In genomic region chr9:36795556-36795955, GRCm38 (mm10) we compare ENCODE assay signal across 10 mouse cellular contexts. TPM values are rescaled to one million over a fixed set of nuclear protein-coding genes. Genes with fewer than 3 reads are reported as not detected.
A peak's percentile ranks its signal among the peaks of the same experiment; 100 is the strongest.
DNase-seq lines count a peak whose midpoint lies in the region; ATAC-seq lines count a peak whose summit lies in the region.
"Had no signal": no experiment of that assay in that cellular context is flagged by ENCODE, and none has a peak within 500 bp of the region (broad histone marks: within the 10 kb centered on the region; RNA-seq: fewer than 3 reads in every experiment).

No protein-coding gene starts in this region.

- no peaks in the 10 kb centered on the region for H3K9me3 ChIP-seq in forebrain, embryonic 10.5 days
- H3K9me3 ChIP-seq in forebrain, embryonic 11.5 days (ENCODE audit: control insufficient read depth, low read length), result no peaks in the 10 kb centered on the region
- no peaks in the 10 kb centered on the region for H3K9me3 ChIP-seq in megakaryocyte, embryonic 14.5 days
- no peaks in the 10 kb centered on the region for H3K9me3 ChIP-seq in hindbrain, embryonic 15.5 days
- H3K9me3 ChIP-seq in stomach, embryonic 14.5 days (ENCODE audit: control insufficient read depth, low read depth, low read length), result no peaks in the 10 kb centered on the region

- peaks cover 23% of the 10 kb centered on the region for H3K36me3 ChIP-seq in forebrain, embryonic 10.5 days (replicated peaks)
- no peaks in the 10 kb centered on the region for H3K36me3 ChIP-seq in forebrain, embryonic 11.5 days (ENCODE audit: control insufficient read depth, insufficient read depth, low read length)
- peaks cover 26% of the 10 kb centered on the region for H3K36me3 ChIP-seq in megakaryocyte, embryonic 14.5 days (replicated peaks; ENCODE audit: low read length)
- peaks cover 16% of the 10 kb centered on the region for H3K36me3 ChIP-seq in hindbrain, embryonic 15.5 days
- H3K36me3 ChIP-seq in stomach, embryonic 14.5 days (ENCODE audit: control insufficient read depth, insufficient read depth, low read length), result peaks cover 19% of the 10 kb centered on the region

- DNase-seq in forebrain, embryonic 10.5 days (ENCODE audit: extremely low spot score, low spot score), result no peak
- no peak for DNase-seq in forebrain, embryonic 11.5 days (ENCODE audit: low spot score)
- no peak for DNase-seq in testis, postnatal 14 days (ENCODE audit: low spot score)
- no peak for DNase-seq in thymus, postnatal 14 days
- DNase-seq: gastrocnemius, postnatal 14 days; kidney, postnatal 4 days had no signal

- H3K4me2 ChIP-seq in forebrain, embryonic 11.5 days (ENCODE audit: low read depth, low read length, severe bottlenecking), result no peak overlapping the region
- H3K4me2 ChIP-seq in hindbrain, embryonic 15.5 days, result peak overlapping the region; percentile 77
- H3K4me2 ChIP-seq in stomach, embryonic 14.5 days (replicated peaks; ENCODE audit: low read depth, low read length), result peak overlapping the region; percentile 85; the same call in 1 of the 2 replicates

- no peak for ATAC-seq in forebrain, embryonic 11.5 days (replicated peaks; ENCODE audit: low FRiP score)
- no peak for ATAC-seq in megakaryocyte, adult 5-6 weeks (ENCODE audit: poor library complexity, severe bottlenecking)
- no peak for ATAC-seq in hindbrain, embryonic 15.5 days (ENCODE audit: low FRiP score, low read depth)
- ATAC-seq in stomach, embryonic 14.5 days (ENCODE audit: insufficient number of reproducible peaks, insufficient read depth, low FRiP score, low read depth), result no peak

- peak overlapping the region; percentile 98; the same call in 1 of the 2 replicates for H3K4me3 ChIP-seq in forebrain, embryonic 10.5 days
- no peak overlapping the region for H3K4me3 ChIP-seq in forebrain, embryonic 11.5 days (ENCODE audit: low read depth, low read length)
- H3K4me3 ChIP-seq in megakaryocyte, embryonic 14.5 days (replicated peaks), result peak overlapping the region; percentile 97
- H3K4me3 ChIP-seq in hindbrain, embryonic 15.5 days, result 0 out of 2 replicates have a peak overlapping the region, but pooled peaks have one; percentile 2
- H3K4me3 ChIP-seq in stomach, embryonic 14.5 days (ENCODE audit: low read depth, low read length), result no peak overlapping the region; the same call in 1 of the 2 replicates

- no peak overlapping the region for H3K27ac ChIP-seq in forebrain, embryonic 10.5 days
- no peak overlapping the region for H3K27ac ChIP-seq in forebrain, embryonic 11.5 days (ENCODE audit: low read depth, low read length)
- no peak overlapping the region for H3K27ac ChIP-seq in hindbrain, embryonic 15.5 days (replicated peaks)
- H3K27ac ChIP-seq in stomach, embryonic 14.5 days (ENCODE audit: low read length), result no peak overlapping the region

- H3K4me1 ChIP-seq in forebrain, embryonic 10.5 days, result peaks cover 21% of the 10 kb centered on the region
- 0 out of 2 replicates have a peak, but pooled peaks cover 6% of the 10 kb centered on the region for H3K4me1 ChIP-seq in forebrain, embryonic 11.5 days (replicated peaks; ENCODE audit: control insufficient read depth, insufficient read depth, low read length)
- peaks cover 19% of the 10 kb centered on the region; the same call in 1 of the 2 replicates for H3K4me1 ChIP-seq in megakaryocyte, embryonic 14.5 days
- peaks cover 38% of the 10 kb centered on the region for H3K4me1 ChIP-seq in hindbrain, embryonic 15.5 days (replicated peaks)
- peaks cover 12% of the 10 kb centered on the region for H3K4me1 ChIP-seq in stomach, embryonic 14.5 days (ENCODE audit: control insufficient read depth, insufficient read depth, low read length)

- no peaks in the 10 kb centered on the region for H3K27me3 ChIP-seq in forebrain, embryonic 10.5 days (ENCODE audit: poor library complexity, severe bottlenecking)
- no peaks in the 10 kb centered on the region for H3K27me3 ChIP-seq in forebrain, embryonic 11.5 days (ENCODE audit: control insufficient read depth, insufficient read depth, low read length)
- H3K27me3 ChIP-seq in megakaryocyte, embryonic 14.5 days (replicated peaks), result peaks cover 2% of the 10 kb centered on the region
- H3K27me3 ChIP-seq in hindbrain, embryonic 15.5 days, result no peaks in the 10 kb centered on the region
- H3K27me3 ChIP-seq in stomach, embryonic 14.5 days (ENCODE audit: control insufficient read depth, insufficient read depth, low read length), result no peaks in the 10 kb centered on the region

- H3K9ac ChIP-seq in forebrain, embryonic 11.5 days (ENCODE audit: low read length), result no peak overlapping the region
- H3K9ac ChIP-seq in hindbrain, embryonic 15.5 days, result no peak overlapping the region
- H3K9ac ChIP-seq in stomach, embryonic 14.5 days (replicated peaks; ENCODE audit: low read depth, low read length), result no peak overlapping the region

- 95% methylated on average over 1 of the region's 1 CpGs for WGBS in forebrain, embryonic 10.5 days
- WGBS in forebrain, embryonic 11.5 days, result 93% methylated on average over 1 of the region's 1 CpGs
- WGBS in hindbrain, embryonic 15.5 days, result 70% methylated on average over 1 of the region's 1 CpGs
- WGBS in stomach, embryonic 14.5 days, result 83% methylated on average over 1 of the region's 1 CpGs

RNA-seq across cellular contexts. Expression of gene Ei24, which starts 1.6 kb away (rescaled TPM):
- 101 and 106 TPM in 2 replicates for polyA plus RNA-seq in forebrain, embryonic 10.5 days (2016; fragmentation: Nextera tagmentation; extraction: Ambion mirVana)
- 89.8 and 95.9 TPM in 2 replicates for polyA plus RNA-seq in forebrain, embryonic 11.5 days (2014; fragmentation: Nextera tagmentation; extraction: Ambion mirVana)
- polyA plus RNA-seq in megakaryocyte, embryonic 14.5 days (2012; ENCODE audit: insufficient read depth, low replicate concordance), result 17.8 and 23.7 TPM in 2 replicates
- total RNA-seq in megakaryocyte, adult 5-6 weeks (2015), result 35.4 and 37.6 TPM in 2 replicates
- total RNA-seq in megakaryocyte, adult 5-6 weeks (2017), result 31.8 and 32.5 TPM in 2 replicates
- polyA plus RNA-seq in hindbrain, embryonic 15.5 days (2015; fragmentation: Nextera tagmentation; extraction: Ambion mirVana), result 116 and 124 TPM in 2 replicates
- 45.8 and 49.6 TPM in 2 replicates for polyA plus RNA-seq in stomach, embryonic 14.5 days (2014; fragmentation: Nextera tagmentation; extraction: Ambion mirVana)

RNA-seq across cellular contexts. Expression of gene Fez1, which starts 26.1 kb away (rescaled TPM):
- 184 and 186 TPM in 2 replicates for polyA plus RNA-seq in forebrain, embryonic 10.5 days (2016; fragmentation: Nextera tagmentation; extraction: Ambion mirVana)
- polyA plus RNA-seq in forebrain, embryonic 11.5 days (2014; fragmentation: Nextera tagmentation; extraction: Ambion mirVana), result 341 and 350 TPM in 2 replicates
- polyA plus RNA-seq in megakaryocyte, embryonic 14.5 days (2012; ENCODE audit: insufficient read depth, low replicate concordance), result not detected in 2 replicates
- 0.52 TPM in 1 of 2 replicates, not detected in the other for total RNA-seq in megakaryocyte, adult 5-6 weeks (2015)
- total RNA-seq in megakaryocyte, adult 5-6 weeks (2017), result 0.18 TPM in 1 of 2 replicates, not detected in the other
- 533 and 554 TPM in 2 replicates for polyA plus RNA-seq in hindbrain, embryonic 15.5 days (2015; fragmentation: Nextera tagmentation; extraction: Ambion mirVana)
- polyA plus RNA-seq in stomach, embryonic 14.5 days (2014; fragmentation: Nextera tagmentation; extraction: Ambion mirVana), result 24.0 and 25.5 TPM in 2 replicates

RNA-seq across cellular contexts. Expression of gene Stt3a, which starts 28.1 kb away (rescaled TPM):
- polyA plus RNA-seq in forebrain, embryonic 10.5 days (2016; fragmentation: Nextera tagmentation; extraction: Ambion mirVana), result 158 and 173 TPM in 2 replicates
- 158 and 163 TPM in 2 replicates for polyA plus RNA-seq in forebrain, embryonic 11.5 days (2014; fragmentation: Nextera tagmentation; extraction: Ambion mirVana)
- polyA plus RNA-seq in megakaryocyte, embryonic 14.5 days (2012; ENCODE audit: insufficient read depth, low replicate concordance), result 2.3 TPM in 2 replicates
- 203 and 208 TPM in 2 replicates for total RNA-seq in megakaryocyte, adult 5-6 weeks (2015)
- 453 and 508 TPM in 2 replicates for total RNA-seq in megakaryocyte, adult 5-6 weeks (2017)
- polyA plus RNA-seq in hindbrain, embryonic 15.5 days (2015; fragmentation: Nextera tagmentation; extraction: Ambion mirVana), result 92.2 and 102 TPM in 2 replicates
- 240 and 279 TPM in 2 replicates for polyA plus RNA-seq in stomach, embryonic 14.5 days (2014; fragmentation: Nextera tagmentation; extraction: Ambion mirVana)

Comparison
In these comparisons a context has a peak if more than half of its experiments do, and no peak if none do; other contexts are left out.
1. H3K4me3 ChIP-seq: peak in forebrain, embryonic 10.5 days (single experiment), megakaryocyte, embryonic 14.5 days (single experiment) and hindbrain, embryonic 15.5 days (single experiment); none in forebrain, embryonic 11.5 days (single experiment) and stomach, embryonic 14.5 days (single experiment).
2. RNA of gene Fez1, which starts 26.1 kb away (polyA plus RNA-seq): 533 to 554 TPM in hindbrain, embryonic 15.5 days, 341 to 350 TPM in forebrain, embryonic 11.5 days, 184 to 186 TPM in forebrain, embryonic 10.5 days and 24.0 to 25.5 TPM in stomach, embryonic 14.5 days; not detected in megakaryocyte, embryonic 14.5 days; every median in the first group is over 10 times any median in the second.
3. RNA of gene Stt3a, which starts 28.1 kb away (polyA plus RNA-seq): 240 to 279 TPM in stomach, embryonic 14.5 days, 158 to 173 TPM in forebrain, embryonic 10.5 days, 158 to 163 TPM in forebrain, embryonic 11.5 days and 92.2 to 102 TPM in hindbrain, embryonic 15.5 days; 2.3 TPM in megakaryocyte, embryonic 14.5 days; every median in the first group is over 10 times any median in the second.